Mouse (Mus musculus) spleen, adult 2 months (tissue): Measurements from ENCODE around the gene Nprl2.

Experiments
- CTCF ChIP-seq: fragments of 200-500 bp; IDR thresholded peaks from 2 replicates; pipeline ENCODE4 v1.5.1; 2011; ENCODE audit warnings: mild to moderate bottlenecking, inconsistent platforms; ENCODE audit not compliant: insufficient read depth, insufficient read length, insufficient replicate concordance; ENCODE audit errors: extremely low read depth
- POLR2A ChIP-seq: fragments of 200-500 bp; IDR thresholded peaks from 2 replicates; pipeline ENCODE4 v1.6.1; 2011; ENCODE audit warnings: low read depth, low read length, inconsistent platforms

DNA sequence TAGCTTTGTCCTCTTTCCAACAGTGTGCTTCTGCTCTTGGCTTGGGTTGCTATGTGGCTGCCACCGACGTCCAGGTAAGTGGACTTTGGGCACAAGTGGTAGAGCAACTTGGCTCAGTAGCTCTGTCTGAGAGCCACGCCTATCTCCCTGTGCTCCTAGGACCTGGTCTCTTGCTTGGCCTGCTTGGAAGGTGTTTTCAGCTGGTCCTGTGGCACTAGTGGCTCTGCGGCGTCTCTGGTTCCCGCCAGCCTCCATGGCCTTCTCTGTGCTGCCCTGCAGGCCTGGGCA is 48.7 kb downstream of the Nprl2 start:
- no peak for TF ChIP-seq CTCF
- TF ChIP-seq POLR2A = no peak
